Mouse (Mus musculus): ENCODE data around the gene Oaz2. TPM values are rescaled to one million over a fixed set of nuclear protein-coding genes. Genes with fewer than 3 reads are reported as not detected.
A peak's percentile ranks its signal among the peaks of the same experiment; 100 is the strongest.

Gene Oaz2
- polyA plus RNA-seq, 1 experiment from 2014 or later, result 208 TPM

DNA sequence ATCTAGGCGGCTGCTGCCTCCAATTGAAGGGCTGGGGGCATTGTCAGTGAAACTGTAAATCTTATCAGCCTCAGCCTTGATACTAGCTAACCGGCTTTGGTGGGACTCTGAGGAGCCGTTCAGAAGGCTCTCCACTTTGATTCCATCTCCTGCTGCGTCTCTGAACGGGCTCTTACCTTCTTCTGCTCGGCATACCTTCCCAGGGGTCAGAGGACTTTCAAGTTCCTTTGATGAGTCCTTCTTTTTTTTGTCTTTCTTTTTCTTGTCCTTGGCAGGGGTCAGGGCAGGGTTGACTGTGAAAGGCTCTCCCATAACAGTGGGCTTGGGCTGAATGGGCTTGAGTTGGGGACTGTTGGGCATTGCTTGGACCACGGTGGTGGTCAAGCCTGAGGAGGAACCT is 35.4 kb downstream of the Oaz2 start:
- Histone ChIP-seq H3K9me3 (ENCODE audit: control insufficient read depth, low read length) (no peaks in the 10 kb centered on the region), H3K27ac (ENCODE audit: low read depth, low read length) (no peak overlapping the region), H3K4me1 (replicated peaks; ENCODE audit: control insufficient read depth, insufficient read depth, low read length) (no peaks in the 10 kb centered on the region), H3K27me3 (ENCODE audit: control insufficient read depth, insufficient read depth, low read length) (no peaks in the 10 kb centered on the region), H3K4me3 (ENCODE audit: low read depth, low read length) (no peak overlapping the region), H3K4me2 (ENCODE audit: low read depth, low read length, severe bottlenecking) (no peak overlapping the region), H3K36me3 (ENCODE audit: control insufficient read depth, insufficient read depth, low read length) (peaks cover 12% of the 10 kb centered on the region), H3K9ac (ENCODE audit: low read length) (no peak overlapping the region)
- ATAC-seq (replicated peaks; ENCODE audit: low FRiP score), result no peak
- DNase-seq (ENCODE audit: low spot score), result no peak
- 78% methylated on average over 7 of the region's 7 CpGs for WGBS

DNA sequence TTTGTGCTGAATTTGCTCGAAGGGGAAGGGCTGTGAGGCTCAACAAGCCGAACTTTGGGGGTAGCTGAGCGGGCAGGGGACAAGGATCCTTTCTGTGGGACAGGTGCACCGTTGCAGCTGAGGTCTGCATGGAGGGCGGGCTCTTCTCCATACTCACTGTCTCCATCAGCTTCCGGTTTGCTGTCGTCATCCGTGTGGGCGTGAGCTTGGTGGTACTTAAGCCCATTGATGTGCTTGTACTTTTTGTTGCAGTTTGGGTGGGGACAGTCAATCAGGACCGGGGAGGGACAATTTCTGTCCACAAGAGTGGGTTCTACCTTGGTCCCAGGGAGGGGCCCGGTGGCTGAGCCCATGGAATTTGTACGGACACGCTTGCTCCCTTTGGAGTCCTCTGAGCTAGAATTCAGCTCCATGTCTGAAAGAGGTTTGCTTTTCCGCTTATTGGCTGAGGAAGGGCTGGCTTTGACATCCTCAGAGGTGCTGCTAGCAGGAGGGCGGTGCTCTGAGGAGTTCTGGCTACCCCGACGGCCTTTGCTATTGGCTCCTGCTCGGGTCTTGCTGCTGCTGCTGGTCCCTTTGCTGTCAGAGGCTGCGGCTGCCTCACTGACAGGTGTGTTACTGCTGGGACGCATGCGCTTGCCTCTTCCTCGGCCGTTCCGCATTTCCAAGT is 36.3 kb downstream of the Oaz2 start:
- H3K4me1 ChIP-seq (replicated peaks; ENCODE audit: control insufficient read depth, insufficient read depth, low read length), result no peaks in the 10 kb centered on the region
- H3K9ac ChIP-seq (ENCODE audit: low read length), result no peak overlapping the region
- no peak for DNase-seq (ENCODE audit: low spot score)
- H3K4me2 ChIP-seq (ENCODE audit: low read depth, low read length, severe bottlenecking), result no peak overlapping the region
- ATAC-seq (replicated peaks; ENCODE audit: low FRiP score), result no peak
- H3K4me3 ChIP-seq (ENCODE audit: low read depth, low read length), result no peak overlapping the region
- no peak overlapping the region for H3K27ac ChIP-seq (ENCODE audit: low read depth, low read length)
- 93% methylated on average over 24 of the region's 24 CpGs for WGBS
- H3K9me3 ChIP-seq (ENCODE audit: control insufficient read depth, low read length), result no peaks in the 10 kb centered on the region
- peaks cover 12% of the 10 kb centered on the region for H3K36me3 ChIP-seq (ENCODE audit: control insufficient read depth, insufficient read depth, low read length)
- H3K27me3 ChIP-seq (ENCODE audit: control insufficient read depth, insufficient read depth, low read length), result no peaks in the 10 kb centered on the region

DNA sequence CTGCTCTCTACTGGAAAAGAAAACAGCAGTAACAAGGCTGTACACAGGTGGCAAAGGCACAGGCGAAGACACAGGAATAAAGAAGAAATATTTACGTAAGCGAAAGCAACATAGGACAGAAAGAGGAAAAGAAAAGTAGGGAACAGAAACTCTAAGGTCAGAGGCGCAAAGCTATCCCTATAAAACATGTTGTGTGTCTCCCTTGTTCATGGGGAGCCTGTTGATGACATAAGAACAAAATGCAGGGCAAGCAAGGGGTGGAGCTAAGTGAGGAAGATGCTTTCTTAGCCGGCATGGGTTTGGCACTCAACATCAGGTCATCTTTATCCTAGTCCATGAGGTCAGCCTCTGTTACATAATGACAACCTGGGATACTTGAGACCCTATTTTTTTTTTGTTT is 50.4 kb downstream of the Oaz2 start:
- H3K27me3 ChIP-seq (ENCODE audit: control insufficient read depth, insufficient read depth, low read length), result no peaks in the 10 kb centered on the region
- no peaks in the 10 kb centered on the region for H3K36me3 ChIP-seq (ENCODE audit: control insufficient read depth, insufficient read depth, low read length)
- no peak for ATAC-seq (replicated peaks; ENCODE audit: low FRiP score)
- no peak overlapping the region for H3K4me2 ChIP-seq (ENCODE audit: low read depth, low read length, severe bottlenecking)
- H3K9ac ChIP-seq (ENCODE audit: low read length), result no peak overlapping the region
- no peak overlapping the region for H3K27ac ChIP-seq (ENCODE audit: low read depth, low read length)
- no peaks in the 10 kb centered on the region for H3K9me3 ChIP-seq (ENCODE audit: control insufficient read depth, low read length)
- no peaks in the 10 kb centered on the region for H3K4me1 ChIP-seq (replicated peaks; ENCODE audit: control insufficient read depth, insufficient read depth, low read length)
- 94% methylated on average over 5 of the region's 5 CpGs for WGBS
- H3K4me3 ChIP-seq (ENCODE audit: low read depth, low read length), result no peak overlapping the region
- DNase-seq (ENCODE audit: low spot score), result no peak

DNA sequence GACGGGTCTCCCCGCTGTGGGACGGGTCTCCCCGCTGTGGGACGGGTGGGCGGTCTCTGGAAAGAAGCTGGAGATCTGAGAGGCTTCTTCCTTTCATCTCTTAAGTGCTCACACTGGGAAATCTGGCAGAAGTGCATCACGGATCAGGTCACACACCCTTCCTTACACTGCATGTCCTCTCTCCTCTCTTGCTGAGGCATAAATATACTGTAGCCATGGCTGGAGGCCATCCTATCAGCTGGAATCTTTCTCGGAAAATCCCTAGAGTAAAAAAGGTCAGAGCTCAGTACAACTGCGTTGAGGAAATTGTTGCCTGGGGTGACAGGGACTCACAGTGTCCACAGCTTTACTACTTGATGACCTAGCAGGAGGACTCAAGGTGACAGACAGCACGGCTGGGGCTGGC is 53.4 kb downstream of the Oaz2 start:
- H3K36me3 ChIP-seq (ENCODE audit: control insufficient read depth, insufficient read depth, low read length), result no peaks in the 10 kb centered on the region
- no peak for ATAC-seq (replicated peaks; ENCODE audit: low FRiP score)
- WGBS, result 79% methylated on average over 10 of the region's 10 CpGs
- H3K9ac ChIP-seq (ENCODE audit: low read length), result no peak overlapping the region
- H3K4me1 ChIP-seq (replicated peaks; ENCODE audit: control insufficient read depth, insufficient read depth, low read length), result peaks cover 12% of the 10 kb centered on the region
- H3K4me2 ChIP-seq (ENCODE audit: low read depth, low read length, severe bottlenecking), result no peak overlapping the region
- H3K9me3 ChIP-seq (ENCODE audit: control insufficient read depth, low read length), result no peaks in the 10 kb centered on the region
- DNase-seq (ENCODE audit: low spot score), result no peak
- H3K27me3 ChIP-seq (ENCODE audit: control insufficient read depth, insufficient read depth, low read length), result no peaks in the 10 kb centered on the region
- H3K27ac ChIP-seq (ENCODE audit: low read depth, low read length), result no peak overlapping the region
- H3K4me3 ChIP-seq (ENCODE audit: low read depth, low read length), result no peak overlapping the region

DNA sequence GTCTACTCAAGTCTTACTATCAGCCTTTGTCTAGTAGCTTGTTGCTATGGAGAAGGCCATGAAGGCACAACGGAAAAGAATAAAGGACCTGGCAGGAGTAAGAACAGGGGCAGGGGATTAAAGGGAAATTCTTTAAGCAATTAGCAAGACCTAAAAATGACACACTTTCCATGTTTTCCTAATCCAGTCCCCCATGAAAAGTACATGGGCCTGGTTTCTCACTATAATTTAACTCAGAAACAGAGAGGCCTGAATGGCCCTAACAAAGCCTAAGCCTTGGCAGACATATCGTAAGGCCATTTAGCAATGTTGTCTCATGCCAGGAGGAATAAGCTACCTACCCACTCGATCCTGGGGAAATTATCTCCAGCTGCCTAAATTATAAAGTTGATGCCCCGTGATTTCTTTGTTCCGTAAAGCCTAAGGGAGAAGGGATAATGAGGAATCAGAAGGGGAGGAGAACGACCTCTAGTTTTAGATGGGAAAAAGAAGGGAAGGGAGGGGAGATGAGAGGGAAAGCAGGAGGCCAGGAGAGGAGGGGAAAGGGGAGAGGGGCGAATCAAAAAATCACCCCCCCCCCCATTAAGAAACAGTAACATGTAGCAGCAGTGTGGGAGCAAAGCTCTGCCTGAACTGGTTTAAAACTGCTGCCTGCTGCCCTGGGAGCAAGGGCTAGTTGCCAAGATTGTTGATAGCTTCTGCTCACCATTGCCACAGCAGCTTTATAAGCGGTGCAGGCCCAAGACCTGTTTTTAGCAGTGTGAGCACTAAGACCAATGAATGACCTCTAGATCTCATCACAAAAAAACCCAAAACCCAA is 56.9 kb downstream of the Oaz2 start:
- DNase-seq (ENCODE audit: low spot score) (peak; percentile 56), ATAC-seq (replicated peaks; ENCODE audit: low FRiP score) (0 out of 2 replicates have a peak, but pooled peaks have one; percentile 15)
- Histone ChIP-seq H3K4me1 (replicated peaks; ENCODE audit: control insufficient read depth, insufficient read depth, low read length) (peaks cover 12% of the 10 kb centered on the region), H3K9me3 (ENCODE audit: control insufficient read depth, low read length) (no peaks in the 10 kb centered on the region), H3K4me2 (ENCODE audit: low read depth, low read length, severe bottlenecking) (no peak overlapping the region), H3K27me3 (ENCODE audit: control insufficient read depth, insufficient read depth, low read length) (no peaks in the 10 kb centered on the region), H3K36me3 (ENCODE audit: control insufficient read depth, insufficient read depth, low read length) (peaks cover 3% of the 10 kb centered on the region; the same call in 1 of the 2 replicates), H3K27ac (ENCODE audit: low read depth, low read length) (peak overlapping the region; percentile 67), H3K4me3 (ENCODE audit: low read depth, low read length) (no peak overlapping the region), H3K9ac (ENCODE audit: low read length) (peak overlapping the region; percentile 39)
- 20% methylated on average over 7 of the region's 8 CpGs for WGBS

DNA sequence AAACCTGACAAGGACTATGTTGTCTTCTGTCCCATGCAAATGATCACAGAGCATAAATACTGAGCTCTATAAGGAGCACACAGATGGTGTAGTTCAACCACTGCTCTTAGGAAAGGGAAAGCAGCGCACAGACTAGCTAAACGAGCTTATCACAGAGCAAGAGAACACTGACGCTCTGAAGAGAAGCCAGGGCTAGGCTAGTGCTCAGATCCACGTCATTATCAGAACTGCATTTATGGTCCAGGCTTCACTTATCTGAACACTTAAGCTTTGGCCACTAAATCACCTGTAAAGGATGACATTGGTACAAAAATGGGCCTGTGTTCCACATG is 57.5 kb downstream of the Oaz2 start:
- Histone ChIP-seq H3K9ac (ENCODE audit: low read length) (peak overlapping the region; percentile 39; the same call in 1 of the 2 replicates), H3K27me3 (ENCODE audit: control insufficient read depth, insufficient read depth, low read length) (no peaks in the 10 kb centered on the region), H3K27ac (ENCODE audit: low read depth, low read length) (peak overlapping the region; percentile 67; the same call in 1 of the 2 replicates), H3K4me3 (ENCODE audit: low read depth, low read length) (no peak overlapping the region), H3K36me3 (ENCODE audit: control insufficient read depth, insufficient read depth, low read length) (peaks cover 3% of the 10 kb centered on the region; the same call in 1 of the 2 replicates), H3K4me1 (replicated peaks; ENCODE audit: control insufficient read depth, insufficient read depth, low read length) (peaks cover 12% of the 10 kb centered on the region), H3K9me3 (ENCODE audit: control insufficient read depth, low read length) (no peaks in the 10 kb centered on the region), H3K4me2 (ENCODE audit: low read depth, low read length, severe bottlenecking) (no peak overlapping the region; the same call in 1 of the 2 replicates)
- ATAC-seq (replicated peaks; ENCODE audit: low FRiP score) (no peak), DNase-seq (ENCODE audit: low spot score) (no peak)
- 35% methylated on average over 4 of the region's 4 CpGs for WGBS

DNA sequence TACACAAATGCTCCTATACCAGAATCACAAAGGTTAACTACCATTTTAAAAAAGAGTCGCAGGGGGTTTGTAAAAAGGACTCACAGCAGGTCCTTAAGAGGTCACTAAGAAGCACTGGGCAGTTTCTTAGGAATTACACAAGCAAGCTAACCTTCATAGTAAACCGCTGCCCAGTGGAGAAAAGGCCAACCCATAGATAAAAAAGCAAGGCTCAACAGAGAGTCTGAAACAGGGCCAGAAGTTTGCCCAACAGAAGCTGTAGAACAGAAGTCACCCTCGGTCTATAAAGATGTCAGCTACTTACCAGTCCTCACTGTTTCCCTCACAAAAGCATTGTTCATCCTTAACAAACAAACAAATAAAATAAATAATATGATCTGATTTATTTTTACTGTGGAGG is 58.6 kb downstream of the Oaz2 start:
- ATAC-seq (replicated peaks; ENCODE audit: low FRiP score) (no peak), DNase-seq (ENCODE audit: low spot score) (no peak)
- H3K4me1 ChIP-seq (replicated peaks; ENCODE audit: control insufficient read depth, insufficient read depth, low read length), result peaks cover 12% of the 10 kb centered on the region

DNA sequence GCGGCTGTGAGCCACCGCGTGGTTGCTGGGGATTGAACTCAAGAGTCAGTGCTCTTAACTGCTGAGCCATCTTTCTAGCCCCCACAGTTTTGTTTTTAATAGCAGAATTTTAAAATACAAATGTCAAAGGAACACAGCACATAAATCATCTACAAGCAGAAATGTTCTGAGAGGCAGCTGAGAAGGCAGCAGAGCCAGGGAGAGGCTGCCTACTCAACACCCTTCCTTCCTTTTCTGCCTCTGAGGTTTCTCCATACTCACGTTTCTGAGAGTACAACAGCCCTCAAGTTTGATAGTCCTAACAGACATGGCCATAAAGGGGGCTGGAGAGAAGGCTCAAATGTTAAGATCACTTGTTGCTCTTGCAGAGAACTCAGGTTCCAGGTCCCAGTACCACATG is 59.7 kb downstream of the Oaz2 start:
- no peaks in the 10 kb centered on the region for H3K27me3 ChIP-seq (ENCODE audit: control insufficient read depth, insufficient read depth, low read length)
- H3K9ac ChIP-seq (ENCODE audit: low read length), result no peak overlapping the region
- H3K27ac ChIP-seq (ENCODE audit: low read depth, low read length), result no peak overlapping the region
- H3K4me2 ChIP-seq (ENCODE audit: low read depth, low read length, severe bottlenecking), result no peak overlapping the region
- DNase-seq (ENCODE audit: low spot score) (no peak), ATAC-seq (replicated peaks; ENCODE audit: low FRiP score) (no peak)
- no peak overlapping the region for H3K4me3 ChIP-seq (ENCODE audit: low read depth, low read length)
- peaks cover 12% of the 10 kb centered on the region for H3K4me1 ChIP-seq (replicated peaks; ENCODE audit: control insufficient read depth, insufficient read depth, low read length)
- no peaks in the 10 kb centered on the region for H3K9me3 ChIP-seq (ENCODE audit: control insufficient read depth, low read length)
- peaks cover 3% of the 10 kb centered on the region; the same call in 1 of the 2 replicates for H3K36me3 ChIP-seq (ENCODE audit: control insufficient read depth, insufficient read depth, low read length)
- WGBS, result 90% methylated on average over 4 of the region's 4 CpGs

More for the DNA sequence above, 58.6 kb downstream of the Oaz2 start:
- Histone ChIP-seq H3K4me2 (ENCODE audit: low read depth, low read length, severe bottlenecking) (no peak overlapping the region), H3K9ac (ENCODE audit: low read length) (no peak overlapping the region), H3K27ac (ENCODE audit: low read depth, low read length) (no peak overlapping the region), H3K9me3 (ENCODE audit: control insufficient read depth, low read length) (no peaks in the 10 kb centered on the region), H3K36me3 (ENCODE audit: control insufficient read depth, insufficient read depth, low read length) (peaks cover 3% of the 10 kb centered on the region; the same call in 1 of the 2 replicates), H3K27me3 (ENCODE audit: control insufficient read depth, insufficient read depth, low read length) (no peaks in the 10 kb centered on the region), H3K4me3 (ENCODE audit: low read depth, low read length) (no peak overlapping the region)
- 81% methylated on average over 3 of the region's 3 CpGs for WGBS

Measured in forebrain, embryonic 11.5 days (tissue).